Mouse (Mus musculus): ENCODE results near the gene Adra2a. TPM values are rescaled to one million over a fixed set of nuclear protein-coding genes. Genes with fewer than 3 reads are reported as not detected.

Gene Adra2a
- not detected for polyA plus RNA-seq (2017; shearing (Covaris generic))

DNA sequence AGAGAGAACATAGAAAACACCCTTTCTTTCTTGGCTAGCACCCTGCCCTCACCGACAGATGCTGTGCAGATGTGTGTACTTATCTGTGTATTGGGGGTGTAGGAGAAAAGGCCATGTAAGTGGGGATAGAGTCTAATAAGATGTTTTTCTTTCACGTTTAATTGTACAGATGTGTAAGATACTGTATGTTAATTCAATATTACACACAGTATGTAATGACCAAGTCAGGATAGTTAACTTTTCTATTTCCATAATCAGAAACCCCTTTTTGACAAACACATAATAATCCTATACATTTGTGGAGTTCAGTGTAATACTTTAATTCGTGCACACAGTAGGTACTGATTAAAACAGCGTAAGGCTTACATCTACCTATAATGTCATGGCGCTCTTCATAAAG, at the start of gene Adra2a:
Adra2a (plus strand) TSS at position 301 of the 400 bp plus-strand sequence.

Other genes starting within 250 kb of the Adra2a start
- 162 TPM for gene Pdcd4, start 151.9 kb upstream of the Adra2a start, polyA plus RNA-seq (2017; shearing (Covaris generic))
- gene Shoc2, start 99.8 kb upstream of the Adra2a start, polyA plus RNA-seq (2017; shearing (Covaris generic)) = 78.5 TPM
- 98.8 TPM for gene Bbip1, start 99.5 kb upstream of the Adra2a start, polyA plus RNA-seq (2017; shearing (Covaris generic))

All from inflammation-experienced regulatory T-cells, adult 16 weeks (primary cell).